Mouse (Mus musculus) kidney, embryonic 15.5 days (tissue): Measurements from ENCODE around the gene Gm8251. TPM values are rescaled to one million over a fixed set of nuclear protein-coding genes. Genes with fewer than 3 reads are reported as not detected.
"Not testable (repeated sequence)": the region's sequence is repeated elsewhere in the genome, so short reads cannot be mapped to it uniquely, and the experiment has no call there.

Source experiments
- ATAC-seq: fragments of 200-750 bp; cut with Nextera tagmentation; replicated peaks from 2 replicates; pipeline ENCODE4 v1.8.0; 2017; ENCODE audit warnings: moderate TSS enrichment; ENCODE audit not compliant: low FRiP score
- H3K27ac ChIP-seq: fragments of 300-500 bp; sonication (generic); 2 replicates; pipeline ENCODE4 v1.5.1; 2015; ENCODE audit warnings: mild to moderate bottlenecking, inconsistent platforms
- H3K27me3 ChIP-seq: fragments of 300-500 bp; sonication (generic); 2 replicates; pipeline ENCODE4 v1.6.1; 2015; ENCODE audit warnings: inconsistent platforms
- H3K36me3 ChIP-seq: fragments of 300-500 bp; sonication (generic); 2 replicates; pipeline ENCODE4 v1.6.1; 2015; ENCODE audit warnings: inconsistent platforms
- H3K4me1 ChIP-seq: fragments of 300-500 bp; sonication (generic); 2 replicates; pipeline ENCODE4 v1.6.1; 2015; ENCODE audit warnings: inconsistent platforms
- H3K4me2 ChIP-seq: fragments of 300-500 bp; sonication (generic); 2 replicates; pipeline ENCODE4 v1.6.1; 2015; ENCODE audit warnings: moderate library complexity, mild to moderate bottlenecking, inconsistent platforms
- H3K4me3 ChIP-seq: fragments of 300-500 bp; sonication (generic); replicated peaks from 2 replicates; pipeline ENCODE4 v1.5.1; 2015; ENCODE audit warnings: mild to moderate bottlenecking, inconsistent platforms
- H3K9ac ChIP-seq: fragments of 300-500 bp; sonication (generic); 2 replicates; pipeline ENCODE4 v1.6.1; 2015; ENCODE audit warnings: mild to moderate bottlenecking, inconsistent platforms
- H3K9me3 ChIP-seq: fragments of 300-500 bp; sonication (generic); replicated peaks from 2 replicates; pipeline ENCODE4 v1.6.1; 2016; ENCODE audit warnings: inconsistent platforms
- WGBS: fragments of 180-500 bp; shearing (Covaris S2); methylation state at CpG from one replicate; pipeline ENCODE4 v1.1.7; 2015; ENCODE audit warnings: mixed read lengths; 5-methylcytosine and 5-hydroxymethylcytosine counted together
- polyA plus RNA-seq: library from polyadenylated mRNA; unstranded; fragments of >200 nt; fragmentation: Nextera tagmentation; extraction: Ambion mirVana; gene quantifications from 2 replicates; pipeline ENCODE4 v1.2.1, GENCODE M21; 2015

The Gm8251 gene
- polyA plus RNA-seq, result 0.12 and 0.14 TPM in 2 replicates

- Histone ChIP-seq H3K27ac (no peak within 1 kb of the TSS), H3K9me3 (no peaks in the 10 kb centered on the region), H3K27me3 (no peaks in the 10 kb centered on the region), H3K9ac (no peak within 1 kb of the TSS), H3K4me2 (no peak within 1 kb of the TSS), H3K4me1 (no peaks in the 10 kb centered on the region), H3K36me3 (no peaks in the 10 kb centered on the region), H3K4me3 (no peak within 1 kb of the TSS)
- no peak for ATAC-seq
- WGBS, result 87% methylated on average over 2 of the region's 2 CpGs
Observed at GRCm38 (mm10) chr1:44061836-44062235, at the start of gene Gm8251. TSS of gene Gm8251 (minus strand) at chr1:44061936.

GRCm38 (mm10) chr1:44102939-44103338 is 41.2 kb upstream of the Gm8251 start:
- H3K27ac ChIP-seq, result no peak overlapping the region
- no peaks in the 10 kb centered on the region for H3K9me3 ChIP-seq
- peaks cover 35% of the 10 kb centered on the region for H3K36me3 ChIP-seq
- H3K4me2 ChIP-seq, result peak overlapping the region; percentile 71
- H3K4me3 ChIP-seq, result peak overlapping the region; percentile 69
- peaks cover 11% of the 10 kb centered on the region for H3K4me1 ChIP-seq
- ATAC-seq, result no peak
- H3K9ac ChIP-seq, result peak overlapping the region; percentile 47; the same call in 1 of the 2 replicates
- 14% methylated on average over 5 of the region's 5 CpGs for WGBS
- no peaks in the 10 kb centered on the region for H3K27me3 ChIP-seq

DNA sequence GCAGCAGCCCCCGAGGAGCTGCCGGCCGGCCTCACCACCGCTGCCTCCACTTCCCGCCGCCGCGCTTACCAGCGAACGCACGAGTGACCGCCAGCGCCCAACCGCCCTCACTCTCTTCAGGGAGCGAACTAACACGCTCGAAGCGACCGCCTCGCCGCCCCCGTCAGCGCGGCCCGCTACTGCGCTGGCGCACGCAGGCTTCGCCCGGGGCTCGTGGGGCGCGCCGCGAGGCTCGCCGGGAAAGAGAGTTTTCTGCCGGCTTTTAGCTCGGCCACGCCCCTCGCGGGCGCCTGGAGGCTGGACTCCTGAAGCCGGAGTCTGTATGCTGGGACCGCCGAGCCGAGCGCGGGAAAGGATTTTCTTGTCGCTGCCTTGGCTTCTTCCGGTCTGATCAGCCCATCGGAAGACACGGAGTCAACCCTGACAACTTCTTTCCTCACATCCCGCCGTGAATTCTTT is 40.6 kb upstream of the Gm8251 start, which contains the start of gene Tex30:
Gene Tex30 (minus strand): TSS at position 183 of the 459 bp plus-strand sequence.
- no peaks in the 10 kb centered on the region for H3K27me3 ChIP-seq
- peak within 1 kb of the TSS; percentile 92 for H3K27ac ChIP-seq
- peak within 1 kb of the TSS; percentile 77 for H3K9ac ChIP-seq
- peaks cover 34% of the 10 kb centered on the region for H3K36me3 ChIP-seq
- WGBS, result under 1% methylated on average over 53 of the region's 55 CpGs
- H3K4me3 ChIP-seq, result peak within 1 kb of the TSS; percentile 69
- peak; percentile 98 for ATAC-seq
- peak within 1 kb of the TSS; percentile 71 for H3K4me2 ChIP-seq
- H3K4me1 ChIP-seq, result peaks cover 11% of the 10 kb centered on the region
- no peaks in the 10 kb centered on the region for H3K9me3 ChIP-seq

GRCm38 (mm10) chr1:44101448-44102225 is 39.9 kb upstream of the Gm8251 start:
- Histone ChIP-seq H3K36me3 (peaks cover 34% of the 10 kb centered on the region), H3K4me2 (peak overlapping the region; percentile 71), H3K4me3 (peak overlapping the region; percentile 69), H3K27ac (peak overlapping the region; percentile 92), H3K4me1 (peaks cover 11% of the 10 kb centered on the region), H3K27me3 (no peaks in the 10 kb centered on the region), H3K9me3 (no peaks in the 10 kb centered on the region), H3K9ac (peak overlapping the region; percentile 77)
- ATAC-seq, result peak; percentile 85
- WGBS, result under 1% methylated on average over 55 of the region's 55 CpGs

DNA sequence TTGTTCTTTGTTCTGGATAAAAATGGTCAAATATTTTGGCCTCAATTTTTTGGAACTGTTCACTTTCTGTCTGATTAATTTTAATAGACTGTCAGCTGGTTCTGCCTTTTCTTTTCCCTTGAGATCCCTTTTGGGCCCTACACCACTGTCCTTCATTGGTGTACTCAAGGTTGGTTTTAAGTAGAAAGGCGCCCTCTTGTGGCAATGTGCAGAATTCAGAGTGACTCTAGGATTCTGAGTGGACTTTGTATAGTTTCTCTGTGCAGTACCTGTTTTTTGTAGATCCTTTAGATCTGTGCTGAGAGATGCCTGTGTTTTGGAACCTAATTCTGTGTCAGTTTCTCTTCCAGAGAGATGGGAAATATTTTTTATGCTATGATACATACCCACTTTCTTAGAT is 2.9 kb upstream of the Gm8251 start:
- Histone ChIP-seq H3K4me1 (no peaks in the 10 kb centered on the region), H3K9ac (no peak overlapping the region), H3K27me3 (no peaks in the 10 kb centered on the region), H3K27ac (no peak overlapping the region), H3K36me3 (no peaks in the 10 kb centered on the region), H3K9me3 (no peaks in the 10 kb centered on the region), H3K4me3 (no peak overlapping the region), H3K4me2 (no peak overlapping the region)
- ATAC-seq, result no peak
- 3% methylated on average over 1 of the region's 1 CpGs for WGBS

DNA sequence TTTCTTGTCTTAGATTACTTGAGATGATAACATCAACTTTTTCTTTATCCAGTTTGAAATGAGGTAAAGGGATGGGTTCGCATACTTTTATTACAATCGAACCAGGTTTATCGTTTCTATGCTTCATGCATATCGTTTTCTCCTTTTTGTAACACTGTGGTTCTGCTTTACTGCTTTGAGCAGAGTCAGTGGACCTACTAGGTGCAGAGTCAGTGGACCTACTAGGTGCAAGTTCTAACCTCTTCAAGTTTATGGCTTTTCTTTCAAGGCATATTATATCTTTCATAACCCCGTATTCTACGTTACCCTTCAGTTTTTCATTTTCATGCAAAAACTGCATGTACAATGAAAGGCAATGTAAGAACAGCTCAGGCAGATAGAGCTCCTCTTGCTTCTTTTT is 1.7 kb upstream of the Gm8251 start:
- Histone ChIP-seq H3K4me3 (no peak overlapping the region), H3K9ac (no peak overlapping the region), H3K27me3 (no peaks in the 10 kb centered on the region), H3K9me3 (no peaks in the 10 kb centered on the region), H3K36me3 (no peaks in the 10 kb centered on the region), H3K4me2 (no peak overlapping the region), H3K4me1 (no peaks in the 10 kb centered on the region), H3K27ac (no peak overlapping the region)
- WGBS, result 95% methylated on average over 6 of the region's 6 CpGs
- ATAC-seq, result no peak

- Histone ChIP-seq H3K4me1 (no peaks in the 10 kb centered on the region), H3K36me3 (no peaks in the 10 kb centered on the region), H3K9ac (no peak overlapping the region), H3K27ac (no peak overlapping the region), H3K27me3 (no peaks in the 10 kb centered on the region), H3K9me3 (no peaks in the 10 kb centered on the region), H3K4me3 (no peak overlapping the region), H3K4me2 (no peak overlapping the region)
- ATAC-seq, result no peak
- WGBS, result 83% methylated on average over 3 of the region's 3 CpGs
Observed at GRCm38 (mm10) chr1:44057805-44058204, 3.9 kb downstream of the Gm8251 start.

DNA sequence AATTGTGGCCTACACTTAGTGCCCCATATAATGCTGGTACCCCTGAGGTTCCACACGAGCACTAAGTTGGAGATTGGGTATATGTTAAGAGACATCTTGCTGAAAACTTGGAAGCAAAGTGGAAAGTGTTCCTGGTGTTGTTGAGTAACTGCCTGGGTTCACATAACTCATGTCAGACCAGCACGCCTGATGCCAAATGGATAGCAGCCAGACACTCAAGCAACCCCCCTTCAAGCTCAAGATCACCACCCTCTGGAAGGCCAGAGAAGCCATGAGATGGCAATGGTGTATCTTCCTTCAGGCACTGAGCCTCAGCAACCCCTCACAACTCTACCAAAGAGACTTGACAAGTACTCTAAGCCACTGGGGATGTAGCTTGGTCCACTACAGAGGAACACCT is 15.2 kb downstream of the Gm8251 start:
- Histone ChIP-seq H3K9ac (no peak overlapping the region), H3K9me3 (no peaks in the 10 kb centered on the region), H3K4me1 (peaks cover 4% of the 10 kb centered on the region; the same call in 1 of the 2 replicates), H3K36me3 (no peaks in the 10 kb centered on the region), H3K4me2 (no peak overlapping the region), H3K4me3 (no peak overlapping the region), H3K27ac (no peak overlapping the region), H3K27me3 (no peaks in the 10 kb centered on the region)
- WGBS, result 83% methylated on average over 2 of the region's 2 CpGs
- no peak for ATAC-seq

DNA sequence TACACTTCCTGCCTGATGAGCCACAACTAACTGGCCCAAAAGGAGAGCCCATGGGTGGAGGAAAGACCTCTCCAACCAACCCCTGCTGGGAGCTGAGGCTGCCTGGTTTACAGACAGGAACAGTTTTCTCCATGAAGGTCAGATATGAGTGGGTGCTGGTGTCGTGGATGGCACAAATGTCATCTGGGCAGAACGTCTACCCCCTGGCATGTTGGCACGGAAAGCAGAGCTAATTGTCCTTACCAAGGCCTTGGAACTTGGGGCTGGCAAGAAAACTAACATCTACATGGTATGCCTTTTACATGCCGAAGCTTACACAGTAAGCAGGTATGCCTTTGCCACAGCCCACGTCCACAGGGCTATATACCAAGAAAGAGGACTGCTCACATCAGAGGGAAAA is 16.0 kb downstream of the Gm8251 start:
- not testable (repeated sequence) for H3K4me1 ChIP-seq, H3K4me3 ChIP-seq, H3K9me3 ChIP-seq, H3K36me3 ChIP-seq, ATAC-seq, H3K27me3 ChIP-seq, H3K27ac ChIP-seq, H3K9ac ChIP-seq, H3K4me2 ChIP-seq
- WGBS, result 84% methylated on average over 5 of the region's 5 CpGs

- peak; percentile 40; the same call in 1 of the 2 replicates for ATAC-seq
- no peaks in the 10 kb centered on the region for H3K27me3 ChIP-seq
- H3K36me3 ChIP-seq, result no peaks in the 10 kb centered on the region
- peak overlapping the region; percentile 39 for H3K9ac ChIP-seq
- H3K27ac ChIP-seq, result no peak overlapping the region
- WGBS, result 2% methylated on average over 6 of the region's 6 CpGs
- no peaks in the 10 kb centered on the region for H3K9me3 ChIP-seq
- H3K4me1 ChIP-seq, result peaks cover 4% of the 10 kb centered on the region; the same call in 1 of the 2 replicates
- peak overlapping the region; percentile 83 for H3K4me2 ChIP-seq
- peak overlapping the region; percentile 51 for H3K4me3 ChIP-seq
Observed at GRCm38 (mm10) chr1:44042555-44042915, 19.2 kb downstream of the Gm8251 start.

DNA sequence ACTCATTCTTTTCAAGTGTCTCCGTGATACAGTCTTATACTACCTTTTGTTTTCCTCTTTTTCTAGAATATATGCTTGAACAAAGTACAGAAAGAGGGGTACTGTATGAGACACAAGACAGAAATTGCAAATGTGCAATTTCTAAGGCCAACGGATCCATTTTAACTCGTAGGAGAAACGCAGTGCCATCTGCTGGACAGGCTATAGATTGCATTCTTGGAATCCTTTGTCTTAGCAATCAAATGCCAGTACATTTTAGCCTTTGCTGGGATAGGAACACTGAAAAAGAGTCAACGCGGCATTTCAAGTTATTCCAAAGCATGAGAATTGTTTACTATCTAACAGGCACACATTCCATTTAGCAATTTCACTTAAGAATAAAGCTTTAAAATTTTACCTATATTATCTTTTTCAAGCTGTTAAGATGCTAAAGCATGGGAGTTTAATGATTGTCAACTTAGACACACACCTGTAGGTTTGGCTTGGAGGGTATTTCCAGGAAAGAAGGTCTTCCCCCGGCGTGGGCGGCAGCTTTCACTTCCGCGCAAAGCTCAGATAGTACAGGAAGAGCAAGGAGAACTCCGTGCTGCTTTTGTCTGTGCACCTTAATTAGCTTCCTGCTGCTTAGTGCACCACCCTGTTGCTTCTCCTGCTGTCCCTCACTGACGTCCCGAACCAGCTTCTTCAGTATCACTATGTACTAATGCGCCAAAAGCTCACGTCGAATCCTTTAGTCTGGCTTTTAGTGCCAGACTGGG is 19.8 kb downstream of the Gm8251 start:
- H3K27me3 ChIP-seq, result no peaks in the 10 kb centered on the region
- H3K36me3 ChIP-seq, result no peaks in the 10 kb centered on the region
- peak overlapping the region; percentile 51 for H3K4me3 ChIP-seq
- H3K4me2 ChIP-seq, result peak overlapping the region; percentile 83
- peaks cover 4% of the 10 kb centered on the region; the same call in 1 of the 2 replicates for H3K4me1 ChIP-seq
- ATAC-seq, result peak; percentile 62
- H3K9ac ChIP-seq, result peak overlapping the region; percentile 39
- H3K27ac ChIP-seq, result no peak overlapping the region
- WGBS, result 1% methylated on average over 17 of the region's 17 CpGs
- no peaks in the 10 kb centered on the region for H3K9me3 ChIP-seq

DNA sequence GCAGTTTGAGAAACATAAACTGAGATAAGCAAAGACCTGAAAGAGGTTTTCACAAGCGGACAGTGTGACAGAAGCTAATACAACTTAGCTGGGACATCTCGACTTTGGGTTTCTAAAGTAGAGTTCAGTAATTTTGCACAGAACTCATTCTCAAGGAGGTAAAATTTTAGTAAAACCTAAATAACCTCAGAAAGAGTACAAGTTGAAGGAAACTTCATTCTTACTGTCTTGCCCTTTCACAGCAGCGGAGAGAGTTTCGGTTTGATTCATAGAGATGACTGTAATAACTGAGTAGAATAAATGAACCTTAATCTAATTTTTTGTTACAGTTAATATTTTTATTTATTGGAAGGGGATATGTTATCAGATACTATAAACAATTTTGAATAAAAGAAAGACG is 28.8 kb downstream of the Gm8251 start:
- Histone ChIP-seq H3K36me3 (no peaks in the 10 kb centered on the region), H3K27ac (no peak overlapping the region), H3K9ac (no peak overlapping the region), H3K9me3 (no peaks in the 10 kb centered on the region), H3K4me1 (no peaks in the 10 kb centered on the region), H3K27me3 (no peaks in the 10 kb centered on the region), H3K4me3 (no peak overlapping the region), H3K4me2 (no peak overlapping the region)
- no peak for ATAC-seq
- WGBS, result 90% methylated on average over 5 of the region's 5 CpGs
